Mouse (Mus musculus) CH12.LX (cell line): ENCODE results near the gene Tcf7l1. TPM values are rescaled to one million over a fixed set of nuclear protein-coding genes. Genes with fewer than 3 reads are reported as not detected.

ENCODE experiments used
- DNase-seq: peaks from one replicate; pipeline ENCODE4 v3.0.0-alpha.2; 2013; ENCODE audit errors: extremely low read depth
- H3K27ac ChIP-seq: 2 replicates; pipeline ENCODE4 v1.5.1; 2012; ENCODE audit warnings: low read depth, mild to moderate bottlenecking, control low read depth, moderate library complexity; ENCODE audit not compliant: insufficient read depth
- H3K27me3 ChIP-seq: replicated peaks from 2 replicates; pipeline ENCODE3; 2012; ENCODE audit warnings: inconsistent platforms
- H3K36me3 ChIP-seq, 2 experiments: replicated peaks in 1 of 2; 2 replicates each; pipeline versions ENCODE3 to v1.6.1; 2012; ENCODE audit warnings: inconsistent platforms in 1 of 2, low read length in 1 of 2, mild to moderate bottlenecking in 1 of 2, mixed read lengths in 1 of 2, moderate library complexity in 1 of 2; ENCODE audit not compliant: control insufficient read depth in 1 of 2, insufficient read depth in 1 of 2
- H3K4me1 ChIP-seq, 2 experiments: 2 replicates each; pipeline ENCODE4 v1.6.1; 2012; ENCODE audit warnings: inconsistent platforms in 1 of 2, moderate library complexity in 1 of 2; ENCODE audit not compliant: insufficient read depth in 2 of 2, control insufficient read depth in 1 of 2
- H3K4me2 ChIP-seq: 2 replicates; pipeline ENCODE4 v1.6.1; 2012; ENCODE audit warnings: low read depth, mild to moderate bottlenecking, control low read depth; ENCODE audit not compliant: poor library complexity, insufficient read depth, severe bottlenecking
- H3K4me3 ChIP-seq, 3 experiments: fragments of 150-350 bp in 1 of 3; sonication (generic) in 1 of 3; replicated peaks in 1 of 3; 2 replicates each; pipeline versions ENCODE3 to v1.5.1; 2011 to 2012; ENCODE audit warnings: low read depth in 2 of 3, low read length in 2 of 3, mild to moderate bottlenecking in 2 of 3, moderate library complexity in 2 of 3, control low read depth in 1 of 3, improper control_type of control experiment in 1 of 3, inconsistent platforms in 1 of 3, mixed read lengths in 1 of 3; ENCODE audit not compliant: poor library complexity in 1 of 3
- H3K79me2 ChIP-seq: replicated peaks from 2 replicates; pipeline ENCODE4 v1.6.1; 2012; ENCODE audit warnings: mild to moderate bottlenecking, moderate library complexity; ENCODE audit not compliant: control insufficient read depth, poor library complexity, insufficient read depth, severe bottlenecking; ENCODE audit errors: extremely low read depth
- H3K9ac ChIP-seq: 2 replicates; pipeline ENCODE4 v1.6.1; 2012; ENCODE audit warnings: low read depth, mild to moderate bottlenecking, control low read depth, moderate library complexity; ENCODE audit not compliant: insufficient read depth
- H3K9me3 ChIP-seq: replicated peaks from 2 replicates; pipeline ENCODE3; 2012; ENCODE audit warnings: low read length, inconsistent platforms, mixed read lengths
- BHLHE40 ChIP-seq: IDR thresholded peaks from 2 replicates; pipeline ENCODE4 v1.6.1; 2011; ENCODE audit warnings: mild to moderate bottlenecking, low read depth, low read length, improper control_type of control experiment
- CHD1 ChIP-seq: IDR thresholded peaks from 2 replicates; pipeline ENCODE4 v1.6.1; 2012; ENCODE audit warnings: low read depth, low read length, improper control_type of control experiment, inconsistent platforms
- CHD2 ChIP-seq: IDR thresholded peaks from 2 replicates; pipeline ENCODE4 v1.6.1; 2011; ENCODE audit warnings: low read length, improper control_type of control experiment
- CTCF ChIP-seq, 2 experiments: IDR thresholded peaks in 1 of 2; conservative IDR thresholded peaks in 1 of 2; 2 replicates each; pipeline ENCODE4 v1.5.1; 2011 to 2012; ENCODE audit warnings: low read depth in 2 of 2, low read length in 2 of 2, improper control_type of control experiment in 1 of 2, inconsistent platforms in 1 of 2, mild to moderate bottlenecking in 1 of 2, moderate library complexity in 1 of 2
- ETS1 ChIP-seq: conservative IDR thresholded peaks from 2 replicates; pipeline ENCODE4 v1.6.1; 2012; ENCODE audit warnings: low read depth, mild to moderate bottlenecking, inconsistent platforms, low read length, improper control_type of control experiment, moderate library complexity
- GABPA ChIP-seq: IDR thresholded peaks from 2 replicates; pipeline ENCODE4 v1.6.1; 2012; ENCODE audit warnings: low read depth, low read length, improper control_type of control experiment, inconsistent platforms; ENCODE audit not compliant: insufficient replicate concordance
- JUN ChIP-seq: IDR thresholded peaks from 2 replicates; pipeline ENCODE4 v1.6.1; 2011; ENCODE audit warnings: low read depth, mild to moderate bottlenecking, low read length, improper control_type of control experiment, moderate library complexity; ENCODE audit not compliant: insufficient read depth
- JUND ChIP-seq: conservative IDR thresholded peaks from 2 replicates; pipeline ENCODE4 v1.6.1; 2011; ENCODE audit warnings: low read depth, low read length, improper control_type of control experiment
- KAT2A ChIP-seq: IDR thresholded peaks from 2 replicates; pipeline ENCODE4 v1.6.1; 2012; ENCODE audit warnings: low read length, improper control_type of control experiment, inconsistent platforms; ENCODE audit not compliant: insufficient replicate concordance
- MAFK ChIP-seq: IDR thresholded peaks from 2 replicates; pipeline ENCODE4 v1.6.1; 2011; ENCODE audit warnings: low read length, improper control_type of control experiment; ENCODE audit not compliant: insufficient replicate concordance
- MAX ChIP-seq: IDR thresholded peaks from 2 replicates; pipeline ENCODE4 v1.6.1; 2011; ENCODE audit warnings: low read length, improper control_type of control experiment
- MEF2A ChIP-seq: IDR thresholded peaks from 2 replicates; pipeline ENCODE4 v1.6.1; 2014; ENCODE audit warnings: low read depth, mild to moderate bottlenecking, inconsistent platforms, low read length, improper control_type of control experiment, borderline replicate concordance
- MYC ChIP-seq: IDR thresholded peaks from 2 replicates; pipeline ENCODE4 v1.6.1; 2011; ENCODE audit warnings: low read depth, mild to moderate bottlenecking, improper control_type of control experiment, low read length
- NRF1 ChIP-seq: IDR thresholded peaks from 2 replicates; pipeline ENCODE4 v1.6.1; 2014; ENCODE audit warnings: low read depth, mild to moderate bottlenecking, inconsistent platforms, low read length, improper control_type of control experiment, moderate library complexity
- PAX5 ChIP-seq: IDR thresholded peaks from 2 replicates; pipeline ENCODE4 v1.6.1; 2012; ENCODE audit warnings: low read length, inconsistent platforms, mixed read lengths
- POLR2A ChIP-seq: IDR thresholded peaks from 2 replicates; pipeline ENCODE4 v1.6.1; 2011; ENCODE audit warnings: low read depth, mild to moderate bottlenecking, improper control_type of control experiment, low read length
- POLR2AphosphoS2 ChIP-seq: IDR thresholded peaks from 2 replicates; pipeline ENCODE4 v1.6.1; 2011; ENCODE audit warnings: low read depth, low read length, improper control_type of control experiment
- RAD21 ChIP-seq: IDR thresholded peaks from 2 replicates; pipeline ENCODE4 v1.6.1; 2011; ENCODE audit warnings: low read depth, mild to moderate bottlenecking, low read length, improper control_type of control experiment, moderate library complexity
- RCOR1 ChIP-seq: conservative IDR thresholded peaks from 2 replicates; pipeline ENCODE4 v1.6.1; 2012; ENCODE audit warnings: low read depth, mild to moderate bottlenecking, inconsistent platforms, low read length, improper control_type of control experiment
- SIN3A ChIP-seq: IDR thresholded peaks from 2 replicates; pipeline ENCODE4 v1.6.1; 2012; ENCODE audit warnings: low read length, improper control_type of control experiment, inconsistent platforms
- SMC3 ChIP-seq: IDR thresholded peaks from 2 replicates; pipeline ENCODE4 v1.6.1; 2011; ENCODE audit warnings: low read depth, low read length, improper control_type of control experiment
- TBP ChIP-seq: conservative IDR thresholded peaks from 2 replicates; pipeline ENCODE4 v1.6.1; 2011; ENCODE audit warnings: low read depth, low read length, improper control_type of control experiment
- UBTF ChIP-seq: IDR thresholded peaks from 2 replicates; pipeline ENCODE4 v1.6.1; 2012; ENCODE audit warnings: low read depth, mild to moderate bottlenecking, inconsistent platforms, low read length, improper control_type of control experiment, moderate library complexity
- ZC3H11A ChIP-seq: IDR thresholded peaks from 2 replicates; pipeline ENCODE4 v1.6.1; 2012; ENCODE audit warnings: low read depth, mild to moderate bottlenecking, inconsistent platforms, low read length, improper control_type of control experiment
- ZNF384 ChIP-seq: IDR thresholded peaks from 2 replicates; pipeline ENCODE4 v1.6.1; 2012; ENCODE audit warnings: low read depth, low read length, improper control_type of control experiment, inconsistent platforms
- dilution Hi-C: fragments of 300-500 bp; cut with MboI; formaldehyde crosslinking; loops from 2 replicates; pipeline ENCODE4 v1.14.3; 2020; ENCODE audit warnings: low sequenced_read_pairs; ENCODE audit not compliant: extremely low pct_unique_long_range_greater_than_20kb, extremely low pct_ligation_motif_present
- in situ Hi-C: fragments of 300-500 bp; cut with MboI; formaldehyde crosslinking; loops from 3 replicates; pipeline ENCODE4 v1.14.3; 2019; ENCODE audit warnings: low sequenced_read_pairs, low pct_ligation_motif_present, low pct_unique_long_range_greater_than_20kb, mixed read lengths
- polyA plus RNA-seq: library from polyadenylated mRNA; unstranded; fragments of >175 nt; gene quantifications from 2 replicates; pipeline ENCODE4 v1.2.1, GENCODE M21; 2012; ENCODE audit warnings: low read depth; ENCODE audit not compliant: insufficient read length
- total RNA-seq, 2 experiments: library from RNA; depleted of rRNA; stranded (reverse); fragments of 300-350 nt in 1 of 2; fragments of >200 nt in 1 of 2; gene quantifications; 2 replicates each; pipeline ENCODE4 v1.2.3; 2012 to 2014

The Tcf7l1 gene
- total and polyA plus RNA-seq, 3 experiments, result 0.13 to 9.9 (median 0.47) TPM

- no peak for TF ChIP-seq MYC
- TF ChIP-seq MAX, result no peak
- no peak for TF ChIP-seq CHD2
- TF ChIP-seq SIN3A, result no peak
- no peak for TF ChIP-seq ETS1
- TF ChIP-seq CHD1, result no peak
- TF ChIP-seq MEF2A, result no peak
- TF ChIP-seq MAFK, result no peak
- no peak for TF ChIP-seq JUN
- no peak for TF ChIP-seq KAT2A
- no peak for TF ChIP-seq POLR2A
- no peak for TF ChIP-seq BHLHE40
- no peak for TF ChIP-seq POLR2AphosphoS2
- no peak for TF ChIP-seq SMC3
- no peak for TF ChIP-seq RAD21
- TF ChIP-seq GABPA, result no peak
- no peak for TF ChIP-seq TBP
- no peak for TF ChIP-seq ZC3H11A
- TF ChIP-seq NRF1, result no peak
- in situ Hi-C loops, result no loop called here
- no peak overlapping the region for H3K4me2 ChIP-seq
Observed at GRCm38 (mm10) chr6:72810248-72810647, 21.2 kb upstream of the Tcf7l1 start.

GRCm38 (mm10) chr6:72809522-72810149 is 20.6 kb upstream of the Tcf7l1 start:
- DNase-seq, result no peak
- Histone ChIP-seq H3K4me1 (no peaks in the 10 kb centered on the region), H3K27me3 (no peaks in the 10 kb centered on the region), H3K79me2 (no peaks in the 10 kb centered on the region), H3K27ac (no peak overlapping the region), H3K4me2 (no peak overlapping the region)
- dilution Hi-C loops, result no loop called here
- TF ChIP-seq RAD21, result no peak
- no peak for TF ChIP-seq CTCF (conservative IDR thresholded peaks at IDR 0.05 in 1 of 2, IDR thresholded peaks at IDR 0.05 in 1 of 2; ENCODE audit: low read depth in 2 of 2, low read length in 2 of 2)
- no peak for TF ChIP-seq ZNF384
- no peak for TF ChIP-seq SIN3A
- TF ChIP-seq MAFK, result no peak
- TF ChIP-seq JUND, result no peak
- TF ChIP-seq CHD2, result no peak
- TF ChIP-seq TBP, result no peak
- no peak for TF ChIP-seq UBTF
- TF ChIP-seq RCOR1, result no peak
- TF ChIP-seq PAX5, result no peak
- TF ChIP-seq, all 38 proteins: peak for 0
- no peak overlapping the region for H3K4me3 ChIP-seq
- no peaks in the 10 kb centered on the region for H3K36me3 ChIP-seq
- no peak overlapping the region for H3K9ac ChIP-seq
- no peaks in the 10 kb centered on the region for H3K9me3 ChIP-seq
- in situ Hi-C loops, result no loop called here

More at GRCm38 (mm10) chr6:72810248-72810647, 21.2 kb upstream of the Tcf7l1 start:
- dilution Hi-C loops, result no loop called here
- Histone ChIP-seq H3K9me3 (no peaks in the 10 kb centered on the region), H3K36me3 (no peaks in the 10 kb centered on the region), H3K9ac (no peak overlapping the region), H3K4me3 (no peak overlapping the region), H3K79me2 (no peaks in the 10 kb centered on the region), H3K27me3 (no peaks in the 10 kb centered on the region), H3K4me1 (no peaks in the 10 kb centered on the region), H3K27ac (no peak overlapping the region)
- DNase-seq, result no peak
